Mouse (Mus musculus) common myeloid progenitor, adult 5-6 weeks (primary cell): ENCODE results near the gene Fam168a. TPM values are rescaled to one million over a fixed set of nuclear protein-coding genes. Genes with fewer than 3 reads are reported as not detected.

Source experiments
- ATAC-seq: replicated peaks from 2 replicates; pipeline ENCODE4 v1.8.0; 2016; ENCODE audit warnings: low read depth, mild to moderate bottlenecking, moderate TSS enrichment, inconsistent platforms; ENCODE audit not compliant: poor library complexity, severe bottlenecking
- total RNA-seq: library from RNA; stranded (forward); fragments of 200-1000, 187-1606 nt; gene quantifications from 2 replicates; pipeline ENCODE4 v1.2.3, GENCODE M21; 2017

Gene Fam168a
- total RNA-seq, 1 experiment from 2014 or later: 17.0 TPM

- no peak for ATAC-seq
Measured at GRCm38 (mm10) chr7:100770669-100771341, 64.4 kb downstream of the Fam168a start.

- ATAC-seq: no peak
Measured at GRCm38 (mm10) chr7:100774189-100774588, 67.8 kb downstream of the Fam168a start.

- ATAC-seq: no peak
Measured at GRCm38 (mm10) chr7:100775810-100776209, 69.4 kb downstream of the Fam168a start.

- ATAC-seq: peak; percentile 73
Measured at GRCm38 (mm10) chr7:100780192-100780591, 73.8 kb downstream of the Fam168a start.

GRCm38 (mm10) chr7:100784650-100785049 is 78.2 kb downstream of the Fam168a start:
- ATAC-seq: no peak

- no peak for ATAC-seq
Measured at GRCm38 (mm10) chr7:100785426-100785825, 79.0 kb downstream of the Fam168a start.

GRCm38 (mm10) chr7:100786078-100786477 is 79.6 kb downstream of the Fam168a start:
- ATAC-seq: peak; percentile 54

GRCm38 (mm10) chr7:100788291-100788690 is 81.9 kb downstream of the Fam168a start:
- no peak for ATAC-seq

- ATAC-seq: peak; percentile 71; the same call in 1 of the 2 replicates
Measured at GRCm38 (mm10) chr7:100798810-100799209, 92.4 kb downstream of the Fam168a start.

- ATAC-seq: no peak
Measured at GRCm38 (mm10) chr7:100805391-100805790, 99.0 kb downstream of the Fam168a start.

- no peak for ATAC-seq
Measured at GRCm38 (mm10) chr7:100811912-100812311, 105.5 kb downstream of the Fam168a start.

- ATAC-seq: no peak
Measured at GRCm38 (mm10) chr7:100812641-100813040, 106.2 kb downstream of the Fam168a start.

GRCm38 (mm10) chr7:100815900-100816570 is 109.6 kb downstream of the Fam168a start:
- no peak for ATAC-seq

- no peak for ATAC-seq
Measured at GRCm38 (mm10) chr7:100816759-100817441, 110.5 kb downstream of the Fam168a start.

- no peak for ATAC-seq
Measured at GRCm38 (mm10) chr7:100817442-100817760, 111.0 kb downstream of the Fam168a start.

- ATAC-seq: peak; percentile 58
Measured at GRCm38 (mm10) chr7:100818401-100819064, 112.1 kb downstream of the Fam168a start.

GRCm38 (mm10) chr7:100824661-100825060 is 118.2 kb downstream of the Fam168a start:
- no peak for ATAC-seq

- no peak for ATAC-seq
Measured at GRCm38 (mm10) chr7:100828549-100828948, 122.1 kb downstream of the Fam168a start.

GRCm38 (mm10) chr7:100833859-100834258 is 127.4 kb downstream of the Fam168a start:
- ATAC-seq: no peak

GRCm38 (mm10) chr7:100835168-100835567 is 128.7 kb downstream of the Fam168a start:
- ATAC-seq: no peak

GRCm38 (mm10) chr7:100835711-100836110 is 129.3 kb downstream of the Fam168a start:
- ATAC-seq: no peak
